Mouse (Mus musculus) lung, adult 2 months (tissue): ENCODE results near the gene Iqca.

Experiments
- CTCF ChIP-seq: fragments of 200-500 bp; IDR thresholded peaks from 2 replicates; pipeline ENCODE4 v1.5.1; 2011; ENCODE audit warnings: mild to moderate bottlenecking, low read length, control low read depth; ENCODE audit not compliant: insufficient read depth
- POLR2A ChIP-seq: fragments of 200-500 bp; IDR thresholded peaks from 2 replicates; pipeline ENCODE4 v1.6.1; 2011; ENCODE audit warnings: low read depth, mild to moderate bottlenecking, control low read depth, low read length, borderline replicate concordance; ENCODE audit errors: extremely low read depth

- no peak for TF ChIP-seq POLR2A
- no peak for TF ChIP-seq CTCF
These were observed 586 bp upstream of the Iqca start for GRCm38 (mm10) chr1:90153787-90154186.
